Mouse (Mus musculus) liver, embryonic 11.5 days (tissue): ENCODE measurements around the gene Pbld1. TPM values are rescaled to one million over a fixed set of nuclear protein-coding genes. Genes with fewer than 3 reads are reported as not detected.

Experiments
- ATAC-seq: fragments of 200-750 bp; cut with Nextera tagmentation; replicated peaks from 2 replicates; pipeline ENCODE4 v1.8.0; 2017; ENCODE audit warnings: moderate number of reproducible peaks, mild to moderate bottlenecking, moderate TSS enrichment, moderate library complexity; ENCODE audit not compliant: low FRiP score
- DNase-seq: peaks from one replicate; pipeline ENCODE4 v3.0.0-alpha.2; 2017; ENCODE audit warnings: low spot score
- H3K27ac ChIP-seq: fragments of 300-500 bp; sonication (generic); 2 replicates; pipeline ENCODE4 v1.5.1; 2014; ENCODE audit warnings: mild to moderate bottlenecking, low read depth, low read length, control low read depth
- H3K27me3 ChIP-seq: fragments of 300-500 bp; sonication (generic); replicated peaks from 2 replicates; pipeline ENCODE4 v1.6.1; 2014; ENCODE audit warnings: low read length, mixed read lengths; ENCODE audit not compliant: control insufficient read depth, insufficient read depth
- H3K36me3 ChIP-seq: fragments of 300-500 bp; sonication (generic); 2 replicates; pipeline ENCODE4 v1.6.1; 2014; ENCODE audit warnings: mild to moderate bottlenecking, low read length, moderate library complexity, mixed read lengths; ENCODE audit not compliant: control insufficient read depth, insufficient read depth
- H3K4me1 ChIP-seq: fragments of 300-500 bp; sonication (generic); replicated peaks from 2 replicates; pipeline ENCODE4 v1.6.1; 2014; ENCODE audit warnings: low read length, mixed read lengths; ENCODE audit not compliant: control insufficient read depth, insufficient read depth
- H3K4me2 ChIP-seq: fragments of 300-500 bp; sonication (generic); 2 replicates; pipeline ENCODE4 v1.6.1; 2014; ENCODE audit warnings: mild to moderate bottlenecking, control low read depth, moderate library complexity
- H3K4me3 ChIP-seq: fragments of 300-500 bp; sonication (generic); 2 replicates; pipeline ENCODE4 v1.5.1; 2014; ENCODE audit warnings: low read depth, low read length, control low read depth
- H3K9ac ChIP-seq: fragments of 300-500 bp; sonication (generic); 2 replicates; pipeline ENCODE4 v1.6.1; 2014; ENCODE audit warnings: low read depth, low read length, control low read depth
- H3K9me3 ChIP-seq: fragments of 300-500 bp; sonication (generic); 2 replicates; pipeline ENCODE4 v1.6.1; 2016; ENCODE audit warnings: low read length, inconsistent platforms, mixed read lengths; ENCODE audit not compliant: control insufficient read depth
- WGBS: fragments of 180-500 bp; shearing (Covaris S2); extraction: QIAGEN DNeasy Blood & Tissue Kit; methylation state at CpG from one replicate; pipeline ENCODE4 v1.1.7; 2014; 5-methylcytosine and 5-hydroxymethylcytosine counted together
- polyA plus RNA-seq: library from polyadenylated mRNA; unstranded; fragments of >200 nt; fragmentation: Nextera tagmentation; extraction: Ambion mirVana; gene quantifications from 2 replicates; pipeline ENCODE4 v1.2.1, GENCODE M21; 2014

Gene Pbld1
- polyA plus RNA-seq, 1 experiment from 2014 or later = 2.5 TPM

DNA sequence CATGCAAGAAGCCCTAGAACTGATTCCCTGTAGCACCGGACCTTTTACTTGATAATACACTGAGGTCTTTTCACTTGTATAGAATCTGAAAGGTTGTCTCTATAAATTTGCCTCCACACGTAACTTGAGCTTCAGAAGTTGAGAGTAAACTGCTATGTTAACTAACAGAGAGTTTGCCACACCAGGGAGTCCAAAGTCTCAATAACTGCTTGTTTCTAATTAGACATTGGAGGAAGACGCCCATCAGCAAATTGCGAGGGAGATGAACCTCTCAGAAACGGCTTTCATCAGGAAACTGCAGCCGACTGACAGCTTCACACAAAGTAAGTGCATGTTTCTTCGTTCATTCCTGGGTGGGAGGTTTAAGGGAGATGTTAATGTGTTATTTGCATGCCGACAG is 5.6 kb downstream of the Pbld1 start:
- Histone ChIP-seq H3K9ac (no peak overlapping the region), H3K4me2 (no peak overlapping the region), H3K36me3 (no peaks in the 10 kb centered on the region), H3K9me3 (no peaks in the 10 kb centered on the region), H3K4me3 (no peak overlapping the region), H3K27ac (no peak overlapping the region), H3K27me3 (no peaks in the 10 kb centered on the region), H3K4me1 (no peaks in the 10 kb centered on the region)
- 64% methylated on average over 8 of the region's 8 CpGs for WGBS
- no peak for ATAC-seq
- DNase-seq = no peak

DNA sequence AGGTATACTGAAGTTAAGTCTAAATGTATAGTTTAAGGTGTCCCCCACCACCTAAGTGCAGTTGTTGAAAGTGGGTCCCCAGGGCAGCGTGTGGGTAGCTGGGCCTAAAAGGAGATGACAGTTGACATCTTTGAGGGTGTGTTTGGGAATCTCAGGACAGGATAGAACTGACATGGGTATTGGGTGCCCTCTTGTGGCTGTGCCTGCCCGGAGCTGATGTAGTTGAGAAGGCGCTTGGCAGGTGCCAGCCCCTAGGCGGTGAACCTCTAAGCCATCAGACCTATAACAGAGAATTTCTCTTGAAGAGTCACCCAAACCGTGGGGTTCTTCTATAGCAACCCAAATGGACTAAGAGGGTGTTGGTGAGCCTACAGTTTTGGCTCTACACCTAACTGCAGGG is 6.0 kb downstream of the Pbld1 start:
- WGBS = 19% methylated on average over 5 of the region's 5 CpGs
- no peak overlapping the region for H3K9ac ChIP-seq
- ATAC-seq = peak; percentile 56; the same call in 1 of the 2 replicates
- no peak overlapping the region for H3K4me3 ChIP-seq
- no peaks in the 10 kb centered on the region for H3K27me3 ChIP-seq
- no peaks in the 10 kb centered on the region for H3K9me3 ChIP-seq
- no peaks in the 10 kb centered on the region for H3K4me1 ChIP-seq
- no peak overlapping the region for H3K27ac ChIP-seq
- DNase-seq = peak; percentile 61
- no peaks in the 10 kb centered on the region for H3K36me3 ChIP-seq
- H3K4me2 ChIP-seq = no peak overlapping the region

DNA sequence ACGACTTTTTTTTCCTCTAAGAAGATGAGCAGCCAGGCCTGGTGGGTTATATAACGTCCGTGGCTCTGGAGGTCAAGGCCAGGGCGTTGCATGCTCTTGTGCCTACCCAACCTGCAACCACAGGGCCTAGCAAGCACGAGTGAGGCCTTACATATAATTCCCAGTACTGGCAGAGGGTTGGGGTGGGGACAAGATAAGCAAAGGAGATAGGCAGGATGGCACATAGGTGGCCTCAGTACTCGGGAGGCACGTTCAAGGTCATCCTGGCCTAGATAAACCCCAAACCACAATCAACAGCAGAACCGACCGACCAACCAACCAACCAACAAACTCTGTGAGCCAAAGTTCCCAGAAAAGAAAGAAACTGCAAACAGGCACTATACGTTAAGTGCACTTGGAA is 26.3 kb downstream of the Pbld1 start:
- no peak for DNase-seq
- no peak overlapping the region for H3K27ac ChIP-seq
- H3K9ac ChIP-seq = no peak overlapping the region
- H3K27me3 ChIP-seq = peaks cover 17% of the 10 kb centered on the region
- H3K36me3 ChIP-seq = no peaks in the 10 kb centered on the region
- WGBS = 47% methylated on average over 10 of the region's 10 CpGs
- H3K4me3 ChIP-seq = no peak overlapping the region
- ATAC-seq = peak; percentile 49; the same call in 1 of the 2 replicates
- H3K9me3 ChIP-seq = no peaks in the 10 kb centered on the region
- 0 out of 2 replicates have a peak, but pooled peaks cover 5% of the 10 kb centered on the region for H3K4me1 ChIP-seq
- H3K4me2 ChIP-seq = no peak overlapping the region

DNA sequence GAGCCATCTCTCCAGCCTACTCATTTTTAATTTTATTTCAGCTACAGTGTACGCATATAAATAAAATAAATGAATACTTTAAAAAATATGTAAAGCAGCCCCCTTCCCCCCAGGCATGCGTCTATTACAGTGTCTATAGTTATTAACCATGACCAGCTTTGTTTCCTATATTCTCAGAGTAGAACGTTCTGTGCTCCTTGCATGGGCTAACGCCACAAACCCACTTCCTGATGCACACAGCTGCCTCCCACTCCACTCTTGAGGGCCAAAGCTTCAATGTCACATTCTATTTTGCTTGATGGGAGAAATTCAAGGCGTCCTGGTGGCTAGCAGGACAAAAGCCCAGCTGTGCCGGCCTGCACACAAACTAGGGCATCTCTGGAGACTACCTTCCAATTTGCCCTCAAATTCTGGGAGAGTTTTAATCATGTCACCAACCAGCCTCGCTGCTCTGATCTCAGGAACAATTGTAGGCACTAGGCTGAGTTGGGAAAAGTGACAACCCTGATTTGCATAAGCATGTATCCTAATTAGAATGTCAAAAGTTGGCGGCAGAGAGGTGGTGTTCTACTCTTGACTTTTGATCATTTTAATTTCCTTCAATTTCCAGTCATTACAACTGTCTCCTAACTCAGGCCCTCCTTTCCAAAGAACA is 29.3 kb downstream of the Pbld1 start:
- H3K9me3 ChIP-seq = no peaks in the 10 kb centered on the region
- H3K36me3 ChIP-seq = no peaks in the 10 kb centered on the region
- no peak overlapping the region for H3K9ac ChIP-seq
- H3K27ac ChIP-seq = no peak overlapping the region
- 0 out of 2 replicates have a peak, but pooled peaks cover 5% of the 10 kb centered on the region for H3K4me1 ChIP-seq
- 35% methylated on average over 8 of the region's 8 CpGs for WGBS
- H3K27me3 ChIP-seq = peaks cover 17% of the 10 kb centered on the region
- no peak overlapping the region for H3K4me3 ChIP-seq
- peak overlapping the region; percentile 51 for H3K4me2 ChIP-seq
- DNase-seq (no peak), ATAC-seq (no peak)

DNA sequence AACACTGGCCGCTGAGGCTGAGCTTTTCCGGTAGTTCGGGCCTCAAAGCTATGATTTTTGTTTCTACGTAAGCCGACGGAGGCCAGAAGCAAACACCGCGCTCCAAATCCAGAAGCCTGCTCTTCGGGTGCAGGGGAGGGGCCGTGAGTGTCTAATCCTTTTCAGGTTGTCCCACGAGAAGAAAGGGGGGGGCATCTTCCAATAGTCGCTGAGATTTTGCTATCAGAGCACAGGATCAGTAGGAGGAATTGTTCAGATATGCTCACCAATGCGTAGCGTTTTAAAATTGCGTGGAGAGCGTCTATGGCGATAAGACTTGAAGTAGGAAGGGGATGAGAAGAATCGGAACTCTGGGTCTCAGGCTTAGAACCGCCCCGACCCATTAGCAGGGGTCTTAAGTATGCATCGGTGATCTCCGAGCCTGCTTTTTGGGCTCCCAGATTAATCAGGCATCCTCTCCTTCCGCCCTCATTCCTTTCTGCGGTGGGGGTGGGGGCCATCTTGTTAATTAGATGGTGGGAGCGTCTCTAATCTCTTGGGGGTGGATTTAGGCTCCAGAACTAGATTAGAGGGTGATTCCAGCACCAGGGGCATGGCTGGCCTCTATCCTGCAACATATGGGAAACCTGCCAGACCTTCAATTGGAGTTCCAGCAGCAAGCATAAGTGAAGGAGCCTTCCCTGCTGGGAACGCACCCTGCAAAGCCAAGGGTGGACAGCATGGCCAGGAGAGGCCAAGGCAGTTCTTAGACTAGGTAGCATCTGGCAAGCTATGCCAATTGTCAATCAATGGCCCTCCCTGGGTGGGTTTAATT is 30.0 kb downstream of the Pbld1 start:
- 0 out of 2 replicates have a peak, but pooled peaks cover 5% of the 10 kb centered on the region for H3K4me1 ChIP-seq
- no peak overlapping the region for H3K9ac ChIP-seq
- 11% methylated on average over 26 of the region's 26 CpGs for WGBS

DNA sequence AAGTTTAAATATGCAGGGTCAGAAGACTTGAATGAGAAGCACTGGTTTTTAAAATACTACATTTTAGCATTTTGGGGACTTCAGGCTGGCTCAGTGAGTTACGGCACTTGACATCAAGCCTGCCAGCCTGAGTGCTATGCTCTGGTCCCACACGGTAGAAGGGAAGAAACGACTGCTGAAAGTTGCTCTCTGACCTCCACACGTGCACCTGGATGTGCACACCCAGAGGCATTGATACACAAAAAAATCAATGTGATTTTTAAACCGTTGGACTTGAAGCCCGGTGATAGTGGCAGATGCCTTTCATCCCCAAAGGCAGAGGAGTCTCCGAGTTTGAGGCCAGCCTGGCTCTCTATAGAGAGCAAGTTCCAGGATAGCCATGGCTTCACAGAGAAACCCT is 32.0 kb downstream of the Pbld1 start:
- Histone ChIP-seq H3K27me3 (peaks cover 17% of the 10 kb centered on the region), H3K36me3 (no peaks in the 10 kb centered on the region), H3K9me3 (no peaks in the 10 kb centered on the region), H3K4me1 (no peaks in the 10 kb centered on the region), H3K27ac (no peak overlapping the region), H3K4me2 (no peak overlapping the region), H3K4me3 (no peak overlapping the region), H3K9ac (no peak overlapping the region)
- 64% methylated on average over 7 of the region's 7 CpGs for WGBS
- ATAC-seq (no peak), DNase-seq (no peak)

More for the DNA sequence above, 30.0 kb downstream of the Pbld1 start:
- Histone ChIP-seq H3K9me3 (no peaks in the 10 kb centered on the region), H3K4me2 (peak overlapping the region; percentile 51), H3K27me3 (peaks cover 17% of the 10 kb centered on the region), H3K4me3 (0 out of 2 replicates have a peak overlapping the region, but pooled peaks have one; percentile 1), H3K36me3 (no peaks in the 10 kb centered on the region), H3K27ac (no peak overlapping the region)
- no peak for DNase-seq
- ATAC-seq = no peak

DNA sequence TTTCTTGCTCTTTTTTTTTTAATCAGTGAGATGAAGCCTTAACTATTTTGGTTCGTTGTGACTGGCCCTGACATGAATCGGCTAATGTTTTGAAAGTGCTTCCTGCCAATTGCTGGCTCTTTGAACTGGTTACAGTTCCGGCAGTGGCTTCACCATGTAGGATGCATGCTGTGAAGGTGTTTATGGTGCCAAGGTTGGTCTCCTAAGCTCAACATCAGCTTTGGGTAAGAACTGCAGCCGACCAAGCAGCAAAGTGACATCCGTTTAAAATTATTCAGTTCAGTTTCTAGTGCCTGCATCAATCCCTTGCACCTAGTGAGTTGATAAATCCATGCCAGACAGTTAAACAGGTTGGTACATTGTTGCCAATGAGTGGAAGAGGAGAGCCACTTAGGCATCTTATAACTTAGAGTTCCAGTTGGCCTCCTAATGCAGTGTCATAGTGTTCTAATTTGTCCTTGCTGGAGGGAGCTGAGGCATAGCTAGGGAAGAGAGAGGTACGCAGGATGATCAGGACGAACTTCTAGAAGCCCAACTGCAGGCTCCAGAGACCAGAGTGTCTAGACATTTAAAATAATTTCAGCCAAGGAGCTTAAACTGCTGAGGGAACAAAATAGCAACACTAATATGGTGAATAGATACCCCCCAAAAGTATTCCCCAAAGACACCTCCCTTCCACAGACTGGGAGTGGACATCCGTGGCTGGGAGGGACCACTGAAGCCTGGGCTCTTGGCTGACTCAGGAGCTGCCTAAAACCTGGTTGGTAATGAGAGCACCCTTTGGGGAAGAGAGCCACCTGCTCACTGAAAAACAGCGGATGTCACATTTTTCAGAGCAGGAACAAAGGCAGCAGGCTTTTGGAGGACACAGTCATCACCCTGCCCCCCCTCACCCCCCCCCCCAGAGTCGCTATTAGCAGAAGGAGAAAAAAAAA is 32.9 kb downstream of the Pbld1 start:
- ATAC-seq (no peak), DNase-seq (no peak)
- Histone ChIP-seq H3K27me3 (peaks cover 19% of the 10 kb centered on the region), H3K9me3 (no peaks in the 10 kb centered on the region), H3K36me3 (no peaks in the 10 kb centered on the region), H3K27ac (no peak overlapping the region), H3K4me3 (no peak overlapping the region), H3K9ac (no peak overlapping the region), H3K4me2 (no peak overlapping the region), H3K4me1 (no peaks in the 10 kb centered on the region)
- WGBS = 71% methylated on average over 10 of the region's 10 CpGs

DNA sequence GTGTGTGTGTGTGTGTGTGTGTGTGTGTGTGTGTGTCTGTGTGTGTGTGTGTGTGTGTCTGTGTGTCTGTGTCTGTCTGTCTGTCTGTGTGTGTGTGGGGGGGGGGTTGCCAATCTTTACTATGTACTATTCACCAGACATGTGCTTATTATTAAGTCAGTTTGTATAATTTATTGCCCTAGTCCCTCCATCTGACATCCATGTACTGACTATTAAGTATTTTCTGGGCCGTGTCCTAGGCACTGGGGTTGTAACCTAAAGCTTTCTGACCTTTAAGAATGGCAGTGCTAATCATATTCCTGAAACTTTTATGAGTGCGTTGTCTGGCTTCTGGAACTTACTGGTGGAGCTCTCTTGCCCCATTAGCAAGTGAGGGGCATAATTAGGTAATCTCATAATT is 36.8 kb downstream of the Pbld1 start:
- Histone ChIP-seq H3K27me3 (peaks cover 39% of the 10 kb centered on the region), H3K4me1 (peaks cover 3% of the 10 kb centered on the region; the same call in 1 of the 2 replicates), H3K9me3 (no peaks in the 10 kb centered on the region), H3K4me3 (no peak overlapping the region), H3K9ac (no peak overlapping the region), H3K27ac (no peak overlapping the region), H3K36me3 (no peaks in the 10 kb centered on the region), H3K4me2 (no peak overlapping the region)
- 65% methylated on average over 2 of the region's 2 CpGs for WGBS
- no peak for DNase-seq
- no peak for ATAC-seq
